Mouse (Mus musculus) embryo, embryonic 10 days (tissue): Measurements from ENCODE around the gene Hoxa6.

Source experiments
- DNase-seq: peaks from one replicate; pipeline ENCODE4 v3.0.0-alpha.2; 2015; ENCODE audit warnings: low spot score

Gene Hoxa6

GRCm38 (mm10) chr6:52200751-52201250 lies 7.7 kb downstream of the Hoxa6 start:
- no peak for DNase-seq

GRCm38 (mm10) chr6:52200073-52200750 lies 8.3 kb downstream of the Hoxa6 start:
- no peak for DNase-seq

GRCm38 (mm10) chr6:52197271-52197670 lies 11.3 kb downstream of the Hoxa6 start:
- DNase-seq: peak; percentile 86

GRCm38 (mm10) chr6:52196811-52197210 lies 11.7 kb downstream of the Hoxa6 start:
- no peak for DNase-seq

- DNase-seq: peak; percentile 82
Observed at GRCm38 (mm10) chr6:52194690-52195089, 13.8 kb downstream of the Hoxa6 start.

- DNase-seq: peak; percentile 87
Observed at GRCm38 (mm10) chr6:52191860-52192550, 16.5 kb downstream of the Hoxa6 start.

- DNase-seq: peak; percentile 77
Observed at GRCm38 (mm10) chr6:52190906-52191810, 17.4 kb downstream of the Hoxa6 start, which contains the start of gene Hoxa4. Gene Hoxa4, minus strand, starts transcription at chr6:52191753.

- DNase-seq: no peak
Observed at GRCm38 (mm10) chr6:52190410-52190809, 18.1 kb downstream of the Hoxa6 start.

GRCm38 (mm10) chr6:52189909-52190308 lies 18.6 kb downstream of the Hoxa6 start:
- peak; percentile 37 for DNase-seq

GRCm38 (mm10) chr6:52189172-52189591 lies 19.3 kb downstream of the Hoxa6 start:
- peak; percentile 48 for DNase-seq

GRCm38 (mm10) chr6:52186500-52186899 lies 22.0 kb downstream of the Hoxa6 start:
- DNase-seq: no peak

- DNase-seq: no peak
Observed at GRCm38 (mm10) chr6:52185834-52186233, 22.7 kb downstream of the Hoxa6 start.

GRCm38 (mm10) chr6:52185222-52185621 lies 23.3 kb downstream of the Hoxa6 start:
- DNase-seq: peak; percentile 60

GRCm38 (mm10) chr6:52184668-52185067 lies 23.9 kb downstream of the Hoxa6 start:
- no peak for DNase-seq

GRCm38 (mm10) chr6:52183311-52184080 lies 25.0 kb downstream of the Hoxa6 start:
- DNase-seq: no peak

GRCm38 (mm10) chr6:52182793-52183192 lies 25.7 kb downstream of the Hoxa6 start:
- peak; percentile 49 for DNase-seq

GRCm38 (mm10) chr6:52182030-52182429 lies 26.5 kb downstream of the Hoxa6 start:
- no peak for DNase-seq

GRCm38 (mm10) chr6:52180726-52181125 lies 27.8 kb downstream of the Hoxa6 start:
- DNase-seq: no peak

GRCm38 (mm10) chr6:52180213-52180710 lies 28.3 kb downstream of the Hoxa6 start:
- DNase-seq: no peak

GRCm38 (mm10) chr6:52179690-52180089 lies 28.8 kb downstream of the Hoxa6 start:
- peak; percentile 57 for DNase-seq
